Mouse (Mus musculus) MEL (cell line): ENCODE data around the gene Ppfia1.
A peak's percentile ranks its signal among the peaks of the same experiment; 100 is the strongest.

Source experiments
- CTCF ChIP-seq, 3 experiments: IDR thresholded peaks in 2 of 3; conservative IDR thresholded peaks in 1 of 3; 2 replicates each; pipeline ENCODE4 v1.5.1; 2011 to 2012; ENCODE audit warnings: low read length in 3 of 3, low read depth in 2 of 3, mild to moderate bottlenecking in 2 of 3, improper control_type of control experiment in 1 of 3, inconsistent platforms in 1 of 3, mixed read lengths in 1 of 3, moderate library complexity in 1 of 3; ENCODE audit not compliant: control insufficient read depth in 1 of 3, insufficient read depth in 1 of 3, poor library complexity in 1 of 3, severe bottlenecking in 1 of 3
- EP300 ChIP-seq, 2 experiments: IDR thresholded peaks; 2 replicates each; pipeline ENCODE4 v1.6.1; 2011; ENCODE audit warnings: improper control_type of control experiment in 2 of 2, low read length in 2 of 2, low read depth in 1 of 2, mild to moderate bottlenecking in 1 of 2
- POLR2A ChIP-seq, 2 experiments: IDR thresholded peaks; 2 replicates each; pipeline ENCODE4 v1.6.1; 2011 to 2012; ENCODE audit warnings: low read length in 2 of 2, mild to moderate bottlenecking in 2 of 2, control low read depth in 1 of 2, improper control_type of control experiment in 1 of 2, low read depth in 1 of 2, moderate library complexity in 1 of 2; ENCODE audit not compliant: control insufficient read depth in 1 of 2, insufficient read depth in 1 of 2, poor library complexity in 1 of 2
- POLR2AphosphoS5 ChIP-seq: IDR thresholded peaks from 2 replicates; pipeline ENCODE4 v1.6.1; 2012; ENCODE audit warnings: low read depth, borderline replicate concordance, mild to moderate bottlenecking, inconsistent platforms, low read length, moderate library complexity, mixed read lengths
- RCOR1 ChIP-seq: IDR thresholded peaks from 2 replicates; pipeline ENCODE4 v1.6.1; 2012; ENCODE audit warnings: low read depth, mild to moderate bottlenecking, inconsistent platforms, low read length, improper control_type of control experiment
- TCF12 ChIP-seq: IDR thresholded peaks from 2 replicates; pipeline ENCODE4 v1.6.1; 2014; ENCODE audit warnings: low read depth, mild to moderate bottlenecking, inconsistent platforms, low read length, improper control_type of control experiment, moderate library complexity

DNA sequence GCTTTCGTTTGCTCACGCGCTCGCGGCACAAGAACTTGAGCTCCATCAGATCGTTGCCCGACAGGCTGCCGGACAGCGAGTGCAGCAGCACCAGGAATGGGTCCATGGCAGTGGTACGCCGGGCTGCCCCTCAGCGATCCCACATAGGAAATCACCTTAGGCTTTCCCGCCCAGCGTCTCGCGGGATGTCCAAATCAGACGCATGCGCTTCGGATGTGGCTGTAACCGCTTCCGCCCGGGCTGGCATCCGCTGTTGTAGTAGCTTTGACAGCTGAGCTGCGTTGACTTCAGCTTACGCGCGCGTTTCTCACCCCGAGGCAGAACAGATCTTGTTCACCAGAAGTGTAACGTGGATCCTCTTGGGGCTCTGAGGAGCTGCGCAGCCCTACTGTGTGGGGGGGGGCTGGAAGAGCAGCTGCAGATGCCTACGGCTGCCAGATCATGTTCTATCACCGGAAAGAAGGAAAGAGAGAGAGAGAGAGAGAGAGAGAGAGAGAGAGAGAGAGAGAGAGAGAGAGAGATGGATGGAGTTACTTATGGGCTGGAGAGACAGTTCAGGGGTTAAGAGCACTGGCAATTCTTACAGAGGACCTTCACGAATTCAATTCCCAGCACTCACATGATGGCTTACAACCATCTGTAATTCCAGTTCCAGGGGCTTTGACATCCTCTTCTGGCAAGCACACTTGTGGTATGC is 28.9 kb upstream of the Ppfia1 start, which contains the start of gene Fadd:
- TF ChIP-seq EP300 (IDR thresholded peaks at IDR 0.05; ENCODE audit: low read depth in 1 of 2, low read length in 2 of 2) (no peak), CTCF (IDR thresholded peaks at IDR 0.05 in 2 of 3, conservative IDR thresholded peaks at IDR 0.05 in 1 of 3; ENCODE audit: control insufficient read depth in 1 of 3, insufficient read depth in 1 of 3, low read depth in 2 of 3, low read length in 3 of 3, poor library complexity in 1 of 3, severe bottlenecking in 1 of 3) (no peak), TCF12 (no peak), RCOR1 (no peak), POLR2A (IDR thresholded peaks at IDR 0.05; ENCODE audit: control insufficient read depth in 1 of 2, insufficient read depth in 1 of 2, low read depth in 1 of 2, low read length in 2 of 2, poor library complexity in 1 of 2) (peak in 1 of 2 experiments; percentile 84; a peak in 3 of 4 replicates), POLR2AphosphoS5 (no peak)
